Mouse (Mus musculus) thymus, postnatal 14 days (tissue): Measurements from ENCODE around the gene Ubr4.

Experiments
- DNase-seq: peaks from one replicate; pipeline ENCODE4 v3.0.0; 2021

The Ubr4 gene

GRCm38 (mm10) chr4:139351931-139352711, at the start of gene Ubr4, which contains the start of the genes Mrto4 and Emc1:
Ubr4 (plus strand) TSS chr4:139352609.
Mrto4 (minus strand) TSS chr4:139352576.
Emc1 (plus strand) TSS chr4:139352587.
- DNase-seq: peak; percentile 84

- DNase-seq: no peak
These were observed 46.9 kb upstream of the Ubr4 start for GRCm38 (mm10) chr4:139305521-139305920.

- no peak for DNase-seq
These were observed 44.5 kb upstream of the Ubr4 start for GRCm38 (mm10) chr4:139307916-139308315.

- no peak for DNase-seq
These were observed 42.8 kb upstream of the Ubr4 start for GRCm38 (mm10) chr4:139309651-139310050.

- peak; percentile 99 for DNase-seq
These were observed 42.1 kb upstream of the Ubr4 start, which contains the start of the genes Pqlc2 and Akr7a5 for GRCm38 (mm10) chr4:139310171-139310898. Pqlc2 (minus strand) TSS chr4:139310708. Akr7a5 (plus strand) TSS chr4:139310744.

GRCm38 (mm10) chr4:139310899-139311701, 41.3 kb upstream of the Ubr4 start:
- DNase-seq: no peak

- no peak for DNase-seq
These were observed 40.7 kb upstream of the Ubr4 start for GRCm38 (mm10) chr4:139311707-139312106.

- peak; percentile 61 for DNase-seq
These were observed 39.8 kb upstream of the Ubr4 start for GRCm38 (mm10) chr4:139312632-139313031.

GRCm38 (mm10) chr4:139318449-139318848, 34.0 kb upstream of the Ubr4 start:
- no peak for DNase-seq

- DNase-seq: no peak
These were observed 32.7 kb upstream of the Ubr4 start for GRCm38 (mm10) chr4:139319740-139320139.

- peak; percentile 90 for DNase-seq
These were observed 21.8 kb upstream of the Ubr4 start for GRCm38 (mm10) chr4:139330605-139331004.

- DNase-seq: no peak
These were observed 17.6 kb upstream of the Ubr4 start for GRCm38 (mm10) chr4:139334631-139335295.

- DNase-seq: no peak
These were observed 16.9 kb upstream of the Ubr4 start for GRCm38 (mm10) chr4:139335507-139335906.

GRCm38 (mm10) chr4:139336822-139337483, 15.5 kb upstream of the Ubr4 start:
- peak; percentile 85 for DNase-seq

GRCm38 (mm10) chr4:139338145-139338544, 14.3 kb upstream of the Ubr4 start:
- no peak for DNase-seq

GRCm38 (mm10) chr4:139340835-139341234, 11.6 kb upstream of the Ubr4 start:
- no peak for DNase-seq

GRCm38 (mm10) chr4:139341556-139342233, 10.7 kb upstream of the Ubr4 start:
- DNase-seq: no peak

- DNase-seq: no peak
These were observed 8.7 kb upstream of the Ubr4 start for GRCm38 (mm10) chr4:139343718-139344117.

GRCm38 (mm10) chr4:139345416-139346019, 6.9 kb upstream of the Ubr4 start:
- no peak for DNase-seq

- no peak for DNase-seq
These were observed 423 bp downstream of the Ubr4 start for GRCm38 (mm10) chr4:139352832-139353231.

- no peak for DNase-seq
These were observed 4.8 kb downstream of the Ubr4 start for GRCm38 (mm10) chr4:139357211-139357610.
